Mouse (Mus musculus) right cerebral cortex, postnatal 4 days (tissue): ENCODE measurements at regions not wholly inside any gene's neighbourhood (a gene's known extent, or its start where the extent isn't known, plus 50 kb on each side); places are given as distances from the start of the nearest gene placed in this dataset.
A peak's percentile ranks its signal among the peaks of the same experiment; 100 is the strongest.

Source experiments
- DNase-seq: peaks from one replicate; pipeline ENCODE4 v3.0.0-alpha.2; 2022

GRCm38 (mm10) chr14:100607109-100607508, 322.6 kb upstream of the Klf12 start:
- DNase-seq: peak; percentile 24

- no peak for DNase-seq
Measured at GRCm38 (mm10) chr14:100600886-100601451, 316.5 kb upstream of the Klf12 start.

GRCm38 (mm10) chr14:100570026-100570425, 285.5 kb upstream of the Klf12 start:
- DNase-seq: no peak

GRCm38 (mm10) chr14:100561884-100562283, 277.4 kb upstream of the Klf12 start:
- no peak for DNase-seq

- peak; percentile 61 for DNase-seq
Measured at GRCm38 (mm10) chr14:100558378-100558777, 273.9 kb upstream of the Klf12 start.

- no peak for DNase-seq
Measured at GRCm38 (mm10) chr14:100552466-100552865, 268.0 kb upstream of the Klf12 start.

GRCm38 (mm10) chr14:100550266-100550665, 265.8 kb upstream of the Klf12 start:
- no peak for DNase-seq

- no peak for DNase-seq
Measured at GRCm38 (mm10) chr14:100530217-100530616, 245.7 kb upstream of the Klf12 start.

GRCm38 (mm10) chr14:100529758-100530157, 245.3 kb upstream of the Klf12 start:
- DNase-seq: no peak

GRCm38 (mm10) chr14:100509396-100509795, 224.9 kb upstream of the Klf12 start:
- DNase-seq: no peak

- DNase-seq: no peak
Measured at GRCm38 (mm10) chr14:100508087-100508486, 223.6 kb upstream of the Klf12 start.

GRCm38 (mm10) chr14:100507616-100508015, 223.1 kb upstream of the Klf12 start:
- DNase-seq: no peak

GRCm38 (mm10) chr14:100488837-100489236, 204.4 kb upstream of the Klf12 start:
- DNase-seq: no peak

GRCm38 (mm10) chr14:100485489-100485888, 201.0 kb upstream of the Klf12 start:
- no peak for DNase-seq

GRCm38 (mm10) chr14:100484101-100484500, 199.6 kb upstream of the Klf12 start:
- no peak for DNase-seq

GRCm38 (mm10) chr14:100477595-100478380, 193.3 kb upstream of the Klf12 start:
- peak; percentile 32 for DNase-seq

- DNase-seq: no peak
Measured at GRCm38 (mm10) chr14:100468311-100468710, 183.8 kb upstream of the Klf12 start.

GRCm38 (mm10) chr14:100462321-100462720, 177.8 kb upstream of the Klf12 start:
- no peak for DNase-seq

- peak; percentile 63 for DNase-seq
Measured at GRCm38 (mm10) chr14:100461141-100462043, 176.9 kb upstream of the Klf12 start.

GRCm38 (mm10) chr14:100459601-100460290, 175.3 kb upstream of the Klf12 start:
- no peak for DNase-seq

- peak; percentile 94 for DNase-seq
Measured at GRCm38 (mm10) chr14:100458727-100459447, 174.4 kb upstream of the Klf12 start.
